Mouse (Mus musculus): ENCODE measurements around the gene Oasl1.
A peak's percentile ranks its signal among the peaks of the same experiment; 100 is the strongest.

Oasl1 gene

GRCm38 (mm10) chr5:114969064-114969463 lies 46.0 kb downstream of the Oasl1 start:
- DNase-seq (ENCODE audit: low spot score in 2 of 2) = no peak

DNA sequence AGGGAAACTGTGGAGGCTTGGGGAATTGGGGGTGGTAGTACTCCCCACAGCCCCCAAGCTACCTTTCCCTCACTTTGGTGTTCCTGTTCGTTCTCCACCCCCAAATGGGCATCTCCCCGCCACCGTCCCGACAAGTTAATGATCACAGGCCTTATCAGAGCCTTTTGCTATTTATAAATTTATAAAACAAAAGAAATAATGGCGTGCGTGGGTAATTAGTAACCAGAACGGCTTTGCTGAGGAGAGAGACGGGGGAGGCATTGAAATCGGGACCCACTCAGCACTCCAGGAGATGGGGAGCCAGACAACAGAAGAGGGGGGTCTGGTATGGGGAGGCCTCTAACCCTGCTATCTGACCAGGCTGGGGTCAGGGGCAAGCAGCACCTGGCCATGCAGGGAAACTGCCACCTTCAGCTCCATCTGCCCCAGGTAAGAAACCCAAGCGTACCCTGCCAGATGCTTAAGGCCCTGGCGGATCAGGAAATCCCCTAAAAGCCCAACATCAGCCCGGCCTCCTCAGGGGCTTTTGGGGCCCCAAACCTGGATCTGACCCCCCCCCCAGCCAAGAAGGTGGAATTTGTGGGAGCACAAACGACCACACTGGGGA lies 46.7 kb downstream of the Oasl1 start:
- DNase-seq (ENCODE audit: low spot score in 2 of 2) = no peak

DNA sequence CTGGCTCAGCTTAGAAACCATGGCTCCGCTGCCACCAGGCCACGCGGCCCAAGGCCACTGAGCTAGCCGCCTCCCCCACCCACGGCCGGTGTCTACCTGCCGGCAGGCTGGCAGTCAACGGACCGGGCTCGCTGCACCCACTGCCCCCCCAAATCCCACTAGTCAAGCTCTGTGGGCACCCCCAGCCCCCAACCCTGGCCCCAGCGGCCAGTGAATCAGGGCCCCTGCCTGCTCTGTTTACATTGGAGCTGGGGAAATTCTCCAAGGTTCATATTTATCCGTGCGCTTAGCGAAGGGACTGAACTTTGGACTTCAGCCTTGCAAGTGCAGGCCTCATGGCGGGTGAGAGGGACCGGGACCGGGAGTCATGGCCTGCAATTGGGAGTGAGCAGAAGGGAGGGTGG lies 47.8 kb downstream of the Oasl1 start, which contains the start of gene Hnf1a:
TSS of gene Hnf1a (minus strand) at position 271 of the 404 bp plus-strand sequence.
- no peak for DNase-seq (ENCODE audit: low spot score in 2 of 2)

DNA sequence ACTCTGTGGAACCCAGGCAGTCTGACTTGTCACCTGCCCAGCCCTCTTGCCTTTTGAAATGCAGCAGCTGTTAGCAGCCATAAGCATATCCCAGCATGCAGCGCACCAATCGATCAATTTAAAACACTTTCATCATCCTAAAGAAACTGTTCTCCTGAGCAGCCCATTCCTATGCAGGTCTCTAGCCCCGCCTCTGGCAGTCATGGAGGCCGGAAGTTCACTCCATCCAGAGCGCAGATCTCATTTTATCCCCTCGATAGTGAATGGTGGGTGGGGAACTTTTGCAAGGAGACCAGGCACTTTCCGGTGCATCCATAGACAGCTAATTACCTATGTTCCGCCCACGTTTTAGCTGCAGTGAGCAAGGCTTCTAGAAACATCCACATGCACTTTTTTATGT lies 49.2 kb downstream of the Oasl1 start:
- DNase-seq (ENCODE audit: low spot score in 2 of 2) = no peak

DNA sequence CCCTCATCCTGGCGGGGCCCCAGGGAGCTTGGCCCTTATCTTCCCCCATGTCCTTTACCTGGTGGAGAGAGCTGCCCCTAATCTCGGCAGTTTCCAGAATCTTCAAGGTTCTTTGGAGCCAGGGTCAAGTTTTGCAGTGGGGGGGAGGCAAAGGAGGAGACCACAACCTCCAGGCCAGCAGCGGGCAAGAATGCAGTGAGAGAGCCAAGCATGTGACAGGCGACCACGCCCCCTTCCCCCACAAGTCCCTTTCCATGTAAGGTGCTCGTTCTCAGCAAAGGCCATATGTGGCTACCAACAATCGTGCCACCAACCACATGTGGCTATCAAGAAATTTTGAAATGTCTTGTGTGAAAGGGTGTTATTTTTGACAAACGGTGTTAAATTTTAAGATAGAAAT lies 50.1 kb downstream of the Oasl1 start:
- DNase-seq (ENCODE audit: low spot score in 2 of 2) = no peak

DNA sequence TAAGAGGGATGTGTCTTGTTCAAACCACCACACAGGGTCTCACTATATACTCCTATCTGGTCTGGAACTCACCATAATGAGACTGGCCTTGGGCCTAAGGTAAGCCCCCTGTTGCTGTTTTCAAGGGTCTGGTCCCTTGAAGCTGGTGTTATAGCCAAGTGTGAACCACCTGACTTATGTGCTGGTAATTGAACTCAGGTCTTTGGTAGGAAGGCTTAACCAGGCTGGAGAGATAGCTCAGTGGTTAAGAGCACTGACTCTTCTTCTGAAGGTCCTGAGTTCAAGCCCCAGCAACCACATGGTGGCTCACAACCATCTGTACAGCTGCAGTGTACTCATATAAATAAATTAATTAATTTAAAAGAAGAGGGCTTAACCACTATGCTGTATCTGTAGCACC lies 53.9 kb downstream of the Oasl1 start:
- no peak for DNase-seq (ENCODE audit: low spot score in 2 of 2)

DNA sequence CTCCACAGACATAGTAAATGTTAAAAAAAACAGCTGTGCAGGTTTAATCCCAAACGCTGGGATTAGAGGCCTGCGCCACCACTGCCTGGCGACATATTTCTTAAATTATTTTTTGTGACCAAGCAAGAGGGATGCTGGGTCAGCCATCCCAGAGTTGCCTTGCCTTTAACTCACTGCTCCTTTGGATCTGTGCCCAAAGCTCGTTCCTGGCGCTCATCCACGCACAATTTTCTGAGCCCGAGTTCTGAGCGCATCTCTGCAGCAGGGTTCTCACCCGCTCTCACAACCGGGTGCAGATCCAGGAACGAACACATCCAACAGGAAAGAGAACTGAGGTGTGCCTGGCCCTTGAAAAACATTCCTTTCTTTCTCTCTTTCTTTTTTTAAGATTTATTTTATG lies 55.4 kb downstream of the Oasl1 start:
- DNase-seq (ENCODE audit: low spot score in 2 of 2) = no peak

- peak in 1 of 2 experiments; percentile 12 for DNase-seq (ENCODE audit: low spot score in 2 of 2)
These were observed 55.8 kb downstream of the Oasl1 start for GRCm38 (mm10) chr5:114978888-114979249.

DNA sequence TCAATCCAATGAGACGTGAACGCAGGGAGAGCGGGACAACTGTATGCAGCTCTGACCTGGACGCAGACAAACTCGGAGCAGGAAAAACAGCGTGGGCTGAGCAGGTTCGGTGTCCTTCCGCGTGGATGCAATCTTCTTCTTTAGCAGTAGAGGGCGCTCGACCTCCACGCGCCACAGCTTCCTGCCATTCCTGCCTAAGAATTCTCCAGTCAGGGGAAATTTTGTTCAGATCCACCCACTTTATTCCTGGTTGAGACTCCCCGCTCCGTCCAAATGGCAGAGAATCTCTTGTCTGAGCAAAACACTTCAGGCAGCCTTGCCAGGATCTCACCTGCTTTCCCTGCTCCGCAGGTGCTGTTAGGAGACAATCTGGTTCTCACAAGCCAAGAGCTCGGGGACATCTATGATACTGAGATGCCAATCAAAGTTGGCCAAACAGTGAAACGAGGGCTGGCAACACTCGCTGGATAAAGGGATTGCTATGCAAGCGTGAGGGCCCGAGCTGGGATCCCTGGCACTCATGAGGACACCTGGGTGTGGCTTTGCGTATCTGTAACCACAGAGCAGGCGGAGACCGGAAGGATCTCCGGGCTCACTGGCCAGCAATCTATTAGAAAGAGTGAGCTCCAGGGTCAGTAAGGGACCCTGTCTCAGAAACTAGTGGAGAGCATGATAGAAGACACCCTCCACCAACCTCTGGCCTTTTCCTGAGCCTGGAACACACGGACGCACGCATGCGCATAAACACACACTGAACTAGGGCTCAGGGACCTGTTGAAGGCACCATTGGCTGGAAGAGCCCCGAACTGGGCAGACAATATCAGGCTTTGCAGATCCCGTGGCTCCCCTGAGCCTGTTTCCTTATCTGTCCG lies 56.4 kb downstream of the Oasl1 start:
- DNase-seq (ENCODE audit: low spot score in 2 of 2) = peak; percentile 80 to 87

DNA sequence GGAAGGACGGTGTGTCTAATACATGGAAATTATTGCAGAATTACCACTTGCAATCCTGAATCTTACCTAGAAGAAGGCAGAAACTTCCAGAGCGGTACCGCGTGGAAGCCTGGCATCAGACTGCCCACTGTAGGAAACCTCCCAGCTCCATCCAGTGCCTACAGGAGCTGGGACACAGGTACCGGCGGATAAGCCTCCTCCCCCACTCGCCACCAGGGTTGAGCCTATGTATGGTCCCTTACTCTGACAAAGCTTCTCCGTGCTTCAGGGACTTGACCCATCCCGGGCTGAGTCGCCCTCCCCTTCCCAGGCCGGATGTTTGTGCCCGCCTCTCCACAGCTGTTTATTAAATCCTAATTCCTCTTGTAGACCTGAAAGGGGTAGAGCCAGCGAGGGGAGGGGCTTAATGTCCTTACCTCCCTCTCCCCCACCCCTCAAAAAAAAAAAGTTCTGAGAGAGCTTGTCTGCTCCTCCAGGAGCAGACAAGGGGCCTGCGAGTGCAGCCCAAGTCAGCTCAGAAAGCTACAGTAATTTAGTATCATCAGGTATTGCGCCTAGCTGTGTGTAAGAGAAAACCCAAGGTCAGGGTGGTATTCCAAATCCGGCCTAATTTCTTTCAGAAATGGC lies 57.2 kb downstream of the Oasl1 start:
- DNase-seq (ENCODE audit: low spot score in 2 of 2) = no peak

DNA sequence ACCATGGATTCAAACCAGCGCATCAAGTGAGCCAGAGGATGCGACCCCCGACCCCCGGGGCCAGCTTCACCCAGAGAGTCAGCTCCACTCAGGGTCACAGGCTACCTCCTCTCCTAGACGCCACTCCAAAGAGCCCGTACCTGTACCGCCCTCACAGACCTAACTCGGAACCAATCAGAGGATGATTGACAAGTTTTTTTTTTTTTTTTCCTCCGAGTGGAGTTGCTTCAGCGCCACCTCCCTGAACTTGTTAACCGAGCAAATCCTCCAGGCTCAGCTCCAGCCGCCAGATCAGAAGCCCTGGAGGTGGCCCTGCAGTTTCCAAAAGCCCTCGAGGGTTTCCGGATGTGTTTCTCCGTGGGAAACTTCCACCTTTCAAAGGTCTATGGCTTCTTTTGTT lies 59.0 kb downstream of the Oasl1 start:
- no peak for DNase-seq (ENCODE audit: low spot score in 2 of 2)

DNA sequence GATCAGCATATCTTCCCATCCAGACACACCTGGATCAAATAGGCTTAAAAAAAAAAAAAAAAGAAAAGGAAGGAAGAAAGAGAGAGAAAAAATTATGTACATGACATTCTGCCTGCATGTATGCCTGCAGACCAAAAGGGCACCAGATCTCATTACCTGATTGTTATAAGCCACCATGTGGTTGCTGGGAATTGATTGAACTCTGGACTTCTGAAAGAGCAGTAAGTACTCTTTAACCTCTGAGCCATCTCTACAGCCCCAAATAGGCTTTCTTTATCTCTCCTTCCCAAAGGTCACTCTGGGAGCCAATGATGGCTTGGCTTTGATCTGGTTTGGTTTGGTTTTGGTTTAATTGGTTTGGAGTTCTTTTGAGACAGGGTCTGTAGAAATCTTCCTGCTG lies 62.0 kb downstream of the Oasl1 start:
- DNase-seq (ENCODE audit: low spot score in 2 of 2) = no peak

All from right cerebral cortex, adult 2 months (tissue).